Mouse (Mus musculus): ENCODE data around the gene Gsk3b. TPM values are rescaled to one million over a fixed set of nuclear protein-coding genes. Genes with fewer than 3 reads are reported as not detected.

Gsk3b gene
- polyA plus RNA-seq, 1 experiment from 2014 or later: 72.2 TPM

DNA sequence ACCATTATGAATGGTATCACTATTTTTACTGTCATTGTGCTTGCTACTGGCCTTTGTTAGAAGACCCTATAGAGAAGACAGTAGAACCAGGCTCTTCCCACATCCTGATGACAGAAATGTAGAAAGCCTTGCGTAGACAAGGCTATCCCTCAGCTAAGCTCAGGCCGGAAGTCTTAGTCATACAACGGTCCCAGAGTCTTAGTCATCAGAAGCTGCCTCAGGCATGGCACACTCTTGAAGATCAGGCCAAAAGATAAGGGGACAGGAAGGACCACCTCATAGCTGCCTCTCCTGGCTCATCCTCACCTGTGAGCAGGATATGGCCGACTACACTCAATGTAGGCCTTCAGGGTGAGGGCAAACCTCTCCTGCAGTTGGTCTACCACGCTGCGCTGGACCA lies 161.7 kb downstream of the Gsk3b start:
- H3K36me3 ChIP-seq: no peaks in the 10 kb centered on the region
- H3K9me3 ChIP-seq: no peaks in the 10 kb centered on the region
- no peak for ATAC-seq (ENCODE audit: insufficient number of reproducible peaks, insufficient read depth, low FRiP score, low TSS enrichment, low read depth)
- no peak overlapping the region for H3K27ac ChIP-seq
- H3K27me3 ChIP-seq: no peaks in the 10 kb centered on the region
- no peak overlapping the region for H3K4me3 ChIP-seq
- 88% methylated on average over 6 of the region's 6 CpGs for whole genome bisulfite sequencing
- peaks cover 10% of the 10 kb centered on the region for H3K4me1 ChIP-seq
- H3K4me2 ChIP-seq: no peak overlapping the region
- no peak overlapping the region for H3K9ac ChIP-seq

DNA sequence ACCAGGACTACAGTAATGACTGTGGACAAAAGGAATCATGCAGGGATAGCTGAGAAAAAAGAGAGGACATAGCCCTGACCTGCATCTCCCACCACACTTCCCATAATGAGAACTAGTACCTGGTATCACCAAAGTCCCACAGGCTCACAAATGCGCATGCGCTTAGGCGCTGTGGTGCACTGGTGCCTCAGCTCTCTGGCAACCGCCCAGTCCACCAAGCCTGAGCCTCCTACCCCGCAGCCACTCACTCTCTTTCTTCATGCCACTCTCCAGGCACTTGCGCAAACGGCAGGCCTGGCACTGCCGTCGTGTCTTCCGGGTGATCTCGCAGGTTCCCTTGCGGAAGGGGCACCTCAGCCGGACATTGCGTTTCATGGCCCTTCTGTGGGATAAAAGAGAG lies 165.2 kb downstream of the Gsk3b start:
- H3K4me1 ChIP-seq: peaks cover under 1% of the 10 kb centered on the region; the same call in 1 of the 2 replicates
- no peak overlapping the region for H3K27ac ChIP-seq
- H3K9me3 ChIP-seq: no peaks in the 10 kb centered on the region
- H3K4me2 ChIP-seq: no peak overlapping the region
- no peaks in the 10 kb centered on the region for H3K27me3 ChIP-seq
- no peak overlapping the region for H3K4me3 ChIP-seq
- no peaks in the 10 kb centered on the region for H3K36me3 ChIP-seq
- no peak for ATAC-seq (ENCODE audit: insufficient number of reproducible peaks, insufficient read depth, low FRiP score, low TSS enrichment, low read depth)
- WGBS: 87% methylated on average over 14 of the region's 14 CpGs
- H3K9ac ChIP-seq: no peak overlapping the region

GRCm38 (mm10) chr16:38255107-38255506 lies 166.3 kb downstream of the Gsk3b start:
- Histone ChIP-seq H3K27ac (no peak overlapping the region), H3K9ac (no peak overlapping the region), H3K9me3 (no peaks in the 10 kb centered on the region), H3K36me3 (no peaks in the 10 kb centered on the region), H3K4me2 (no peak overlapping the region), H3K4me1 (no peaks in the 10 kb centered on the region), H3K4me3 (no peak overlapping the region), H3K27me3 (no peaks in the 10 kb centered on the region)
- WGBS: 76% methylated on average over 4 of the region's 4 CpGs
- ATAC-seq (ENCODE audit: insufficient number of reproducible peaks, insufficient read depth, low FRiP score, low TSS enrichment, low read depth): no peak

DNA sequence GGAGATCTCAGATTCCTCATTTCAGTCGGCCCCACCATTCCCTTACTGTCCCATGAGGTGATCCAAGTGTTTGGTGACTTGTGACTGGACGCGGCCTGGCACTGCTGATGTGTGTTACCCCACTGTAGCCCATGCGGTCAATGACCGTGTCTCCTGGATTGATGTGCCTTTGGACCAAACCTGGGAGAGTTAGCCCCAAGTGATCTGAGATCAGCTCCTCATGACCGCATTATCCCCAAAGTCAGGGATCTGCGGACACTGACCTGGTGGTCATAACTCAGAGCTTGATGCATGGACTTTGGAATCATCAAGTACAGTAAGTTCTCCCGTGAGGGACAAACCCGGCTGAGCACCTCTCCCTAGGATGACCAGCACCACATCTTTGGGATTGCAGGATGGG lies 167.1 kb downstream of the Gsk3b start:
- Histone ChIP-seq H3K4me3 (no peak overlapping the region), H3K9me3 (no peaks in the 10 kb centered on the region), H3K27ac (no peak overlapping the region), H3K36me3 (no peaks in the 10 kb centered on the region), H3K4me1 (no peaks in the 10 kb centered on the region), H3K9ac (no peak overlapping the region), H3K4me2 (no peak overlapping the region), H3K27me3 (no peaks in the 10 kb centered on the region)
- ATAC-seq (ENCODE audit: insufficient number of reproducible peaks, insufficient read depth, low FRiP score, low TSS enrichment, low read depth): no peak
- 93% methylated on average over 9 of the region's 9 CpGs for WGBS

DNA sequence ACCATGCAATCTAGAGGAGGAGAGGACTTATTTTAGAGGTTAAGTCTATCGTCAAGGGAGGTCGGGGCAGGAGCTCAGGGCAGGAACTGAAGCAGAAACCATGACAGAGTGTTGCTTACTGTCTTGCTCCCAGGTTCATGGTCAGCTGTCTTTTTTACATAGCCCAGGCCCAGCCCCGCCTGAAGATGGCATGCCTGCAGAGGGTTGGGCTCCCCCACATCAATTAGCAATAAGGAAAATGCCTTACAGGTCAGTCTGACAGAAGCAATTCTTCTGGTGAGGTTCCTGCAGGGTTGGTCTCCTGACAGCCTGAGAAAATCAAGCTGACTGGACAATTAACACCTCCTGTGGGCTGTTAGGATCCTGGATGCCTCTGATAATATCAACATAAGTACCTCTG lies 182.8 kb downstream of the Gsk3b start:
- no peak overlapping the region for H3K4me2 ChIP-seq
- no peaks in the 10 kb centered on the region for H3K36me3 ChIP-seq
- H3K4me1 ChIP-seq: no peaks in the 10 kb centered on the region
- 66% methylated on average over 3 of the region's 3 CpGs for WGBS
- no peaks in the 10 kb centered on the region for H3K27me3 ChIP-seq
- H3K9ac ChIP-seq: no peak overlapping the region
- no peak overlapping the region for H3K4me3 ChIP-seq
- H3K27ac ChIP-seq: no peak overlapping the region
- H3K9me3 ChIP-seq: no peaks in the 10 kb centered on the region
- no peak for ATAC-seq (ENCODE audit: insufficient number of reproducible peaks, insufficient read depth, low FRiP score, low TSS enrichment, low read depth)

DNA sequence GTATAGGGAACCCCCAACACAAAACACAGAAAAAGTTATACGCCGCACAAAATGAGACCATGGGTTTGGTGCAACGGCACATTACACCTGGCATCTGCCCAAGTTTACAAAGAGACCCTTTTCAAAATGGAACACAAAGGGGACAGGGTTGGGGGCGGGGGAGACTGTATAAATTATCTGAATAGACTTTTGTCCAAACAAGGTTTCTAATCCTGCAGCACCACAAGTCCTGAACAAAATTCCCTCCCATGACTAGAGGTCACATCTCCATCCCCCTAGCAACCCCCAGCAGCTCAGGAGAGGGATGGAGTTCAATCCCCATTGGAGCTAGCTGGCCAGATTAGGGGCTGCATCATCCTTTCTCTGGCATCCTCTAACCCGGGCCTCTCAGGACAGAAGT lies 183.7 kb downstream of the Gsk3b start:
- no peak overlapping the region for H3K9ac ChIP-seq
- H3K4me3 ChIP-seq: no peak overlapping the region
- no peaks in the 10 kb centered on the region for H3K36me3 ChIP-seq
- H3K27ac ChIP-seq: no peak overlapping the region
- no peaks in the 10 kb centered on the region for H3K27me3 ChIP-seq
- no peak overlapping the region for H3K4me2 ChIP-seq
- 62% methylated on average over 5 of the region's 5 CpGs for WGBS
- H3K9me3 ChIP-seq: no peaks in the 10 kb centered on the region
- no peaks in the 10 kb centered on the region for H3K4me1 ChIP-seq
- no peak for ATAC-seq (ENCODE audit: insufficient number of reproducible peaks, insufficient read depth, low FRiP score, low TSS enrichment, low read depth)

GRCm38 (mm10) chr16:38274737-38275136 lies 185.9 kb downstream of the Gsk3b start:
- Histone ChIP-seq H3K9me3 (no peaks in the 10 kb centered on the region), H3K4me1 (no peaks in the 10 kb centered on the region), H3K4me3 (no peak overlapping the region), H3K9ac (no peak overlapping the region), H3K27ac (no peak overlapping the region), H3K27me3 (no peaks in the 10 kb centered on the region), H3K36me3 (no peaks in the 10 kb centered on the region), H3K4me2 (no peak overlapping the region)
- 68% methylated on average over 2 of the region's 2 CpGs for WGBS
- ATAC-seq (ENCODE audit: insufficient number of reproducible peaks, insufficient read depth, low FRiP score, low TSS enrichment, low read depth): no peak

GRCm38 (mm10) chr16:38279794-38280193 lies 191.0 kb downstream of the Gsk3b start:
- Histone ChIP-seq H3K27me3 (no peaks in the 10 kb centered on the region), H3K36me3 (no peaks in the 10 kb centered on the region), H3K4me1 (no peaks in the 10 kb centered on the region), H3K4me2 (no peak overlapping the region), H3K4me3 (no peak overlapping the region), H3K27ac (no peak overlapping the region), H3K9me3 (no peaks in the 10 kb centered on the region), H3K9ac (no peak overlapping the region)
- no peak for ATAC-seq (ENCODE audit: insufficient number of reproducible peaks, insufficient read depth, low FRiP score, low TSS enrichment, low read depth)
- 89% methylated on average over 5 of the region's 5 CpGs for WGBS

DNA sequence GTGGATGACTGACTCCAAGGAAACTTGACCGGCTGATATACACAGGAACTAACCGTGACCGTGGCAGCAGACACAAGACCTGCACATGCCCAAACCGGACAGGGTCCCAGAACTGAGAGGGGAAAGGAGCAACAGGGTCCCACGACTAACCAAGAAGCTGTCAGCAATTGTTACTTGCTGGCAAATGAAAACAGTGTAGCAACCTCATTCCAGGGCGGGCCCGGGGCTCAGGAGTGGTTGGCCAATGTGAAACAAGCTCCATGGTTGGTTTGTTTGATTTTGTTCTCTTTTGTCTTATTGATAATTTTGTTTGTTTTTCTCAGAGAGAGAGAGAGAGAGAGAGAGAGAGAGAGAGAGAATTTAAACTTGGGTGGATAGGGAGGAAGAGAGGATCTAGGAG lies 192.2 kb downstream of the Gsk3b start:
- WGBS: 77% methylated on average over 7 of the region's 7 CpGs
- no peaks in the 10 kb centered on the region for H3K9me3 ChIP-seq
- H3K4me3 ChIP-seq: no peak overlapping the region
- H3K27ac ChIP-seq: no peak overlapping the region
- no peak for ATAC-seq (ENCODE audit: insufficient number of reproducible peaks, insufficient read depth, low FRiP score, low TSS enrichment, low read depth)
- H3K36me3 ChIP-seq: no peaks in the 10 kb centered on the region
- H3K4me1 ChIP-seq: no peaks in the 10 kb centered on the region
- no peak overlapping the region for H3K4me2 ChIP-seq
- no peaks in the 10 kb centered on the region for H3K27me3 ChIP-seq
- no peak overlapping the region for H3K9ac ChIP-seq

GRCm38 (mm10) chr16:38282559-38283160 lies 193.9 kb downstream of the Gsk3b start:
- H3K4me2 ChIP-seq: no peak overlapping the region
- H3K9me3 ChIP-seq: no peaks in the 10 kb centered on the region
- no peak overlapping the region for H3K9ac ChIP-seq
- no peaks in the 10 kb centered on the region for H3K36me3 ChIP-seq
- no peak for ATAC-seq (ENCODE audit: insufficient number of reproducible peaks, insufficient read depth, low FRiP score, low TSS enrichment, low read depth)
- no peak overlapping the region for H3K27ac ChIP-seq
- no peaks in the 10 kb centered on the region for H3K27me3 ChIP-seq
- H3K4me3 ChIP-seq: no peak overlapping the region
- WGBS: 81% methylated on average over 7 of the region's 7 CpGs
- no peaks in the 10 kb centered on the region for H3K4me1 ChIP-seq

GRCm38 (mm10) chr16:38283300-38283699 lies 194.5 kb downstream of the Gsk3b start:
- Histone ChIP-seq H3K4me3 (no peak overlapping the region), H3K27me3 (no peaks in the 10 kb centered on the region), H3K9ac (no peak overlapping the region), H3K36me3 (no peaks in the 10 kb centered on the region), H3K4me1 (no peaks in the 10 kb centered on the region), H3K4me2 (no peak overlapping the region), H3K9me3 (no peaks in the 10 kb centered on the region), H3K27ac (no peak overlapping the region)
- no peak for ATAC-seq (ENCODE audit: insufficient number of reproducible peaks, insufficient read depth, low FRiP score, low TSS enrichment, low read depth)
- 42% methylated on average over 3 of the region's 3 CpGs for WGBS

- no peak overlapping the region for H3K4me3 ChIP-seq
- H3K9ac ChIP-seq: no peak overlapping the region
- H3K27me3 ChIP-seq: no peaks in the 10 kb centered on the region
- peaks cover 4% of the 10 kb centered on the region; the same call in 1 of the 2 replicates for H3K4me1 ChIP-seq
- H3K4me2 ChIP-seq: no peak overlapping the region
- 71% methylated on average over 7 of the region's 7 CpGs for WGBS
- no peaks in the 10 kb centered on the region for H3K9me3 ChIP-seq
- no peak overlapping the region for H3K27ac ChIP-seq
- no peak for ATAC-seq (ENCODE audit: insufficient number of reproducible peaks, insufficient read depth, low FRiP score, low TSS enrichment, low read depth)
- no peaks in the 10 kb centered on the region for H3K36me3 ChIP-seq
Measured at GRCm38 (mm10) chr16:38285801-38286200, 197.0 kb downstream of the Gsk3b start.
